Mouse (Mus musculus) ES-Bruce4 (cell line): ENCODE data around the gene Nrcam.

Experiments
- CTCF ChIP-seq: IDR thresholded peaks from one replicate; pipeline ENCODE4 v1.8.1; 2011; ENCODE audit warnings: low read depth, low read length
- POLR2A ChIP-seq: IDR thresholded peaks from one replicate; pipeline ENCODE4 v1.8.1; 2011; ENCODE audit warnings: low read length; ENCODE audit not compliant: insufficient read depth

- TF ChIP-seq POLR2A (no peak), CTCF (no peak)
These were observed 133.8 kb downstream of the Nrcam start for GRCm38 (mm10) chr12:44462436-44462835.
